Comparison of ENCODE assay signal across 14 mouse cellular contexts in the genomic region with DNA sequence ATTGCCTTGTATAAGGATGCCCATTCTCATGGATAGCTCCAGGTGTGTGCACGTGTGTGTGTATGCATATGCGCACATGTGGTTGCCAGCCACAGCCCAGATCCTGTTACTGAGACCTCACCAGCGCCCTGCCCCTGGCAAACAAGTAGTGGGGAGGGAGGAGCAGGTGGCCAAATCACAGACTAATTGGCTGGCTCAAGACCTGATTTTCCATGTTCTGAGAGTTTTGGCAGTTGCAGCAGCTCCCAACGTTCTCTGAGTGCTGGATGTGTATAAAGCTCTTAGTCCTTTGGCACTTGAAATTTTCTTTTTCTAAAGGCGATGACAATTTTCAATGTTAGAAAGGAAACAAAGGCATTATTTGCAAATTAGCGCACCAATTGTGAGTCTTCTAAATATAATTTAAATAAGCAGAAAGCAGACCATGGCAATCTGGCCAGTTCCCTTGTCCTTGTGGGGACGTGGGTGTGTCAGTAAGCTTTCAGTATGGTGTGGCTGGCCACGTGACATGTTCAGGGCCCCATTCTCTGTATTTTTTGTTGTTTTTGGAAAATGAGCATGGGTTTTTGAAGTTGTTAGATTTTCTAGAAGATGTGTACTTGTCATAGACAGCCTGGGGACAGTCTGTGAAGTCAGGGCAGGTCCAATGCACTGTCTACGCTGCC. TPM values are rescaled to one million over a fixed set of nuclear protein-coding genes. Genes with fewer than 3 reads are reported as not detected.
A peak's percentile ranks its signal among the peaks of the same experiment; 100 is the strongest.
DNase-seq lines count a peak whose midpoint lies in the region; ATAC-seq and TF ChIP-seq lines count a peak whose summit lies in the region.
"Had no signal": no experiment of that assay in that cellular context is flagged by ENCODE, and none has a peak within 500 bp of the region (broad histone marks: within the 10 kb centered on the region; RNA-seq: fewer than 3 reads in every experiment).

No protein-coding gene starts in this region.

- no peaks in the 10 kb centered on the region for H3K9me3 ChIP-seq in forebrain, embryonic 14.5 days (replicated peaks; ENCODE audit: control insufficient read depth, low read length)
- H3K9me3 ChIP-seq in forebrain, embryonic 11.5 days (ENCODE audit: control insufficient read depth, low read length) = no peaks in the 10 kb centered on the region
- H3K9me3 ChIP-seq in midbrain, postnatal 0 days (ENCODE audit: low read length) = no peaks in the 10 kb centered on the region
- no peaks in the 10 kb centered on the region for H3K9me3 ChIP-seq in midbrain, embryonic 15.5 days
- H3K9me3 ChIP-seq: embryonic facial prominence, embryonic 12.5 days; lung, embryonic 15.5 days had no signal

- WGBS in forebrain, embryonic 14.5 days = 64% methylated on average over 9 of the region's 9 CpGs
- WGBS in forebrain, embryonic 11.5 days = 77% methylated on average over 9 of the region's 9 CpGs
- 80% methylated on average over 9 of the region's 9 CpGs for WGBS in midbrain, postnatal 0 days
- 84% methylated on average over 9 of the region's 9 CpGs for WGBS in midbrain, embryonic 15.5 days

- H3K4me1 ChIP-seq in forebrain, embryonic 14.5 days (ENCODE audit: control insufficient read depth, insufficient read depth, low read length) = 0 out of 2 replicates have a peak, but pooled peaks cover 8% of the 10 kb centered on the region
- H3K4me1 ChIP-seq in forebrain, embryonic 11.5 days (replicated peaks; ENCODE audit: control insufficient read depth, insufficient read depth, low read length) = no peaks in the 10 kb centered on the region
- peaks cover 4% of the 10 kb centered on the region for H3K4me1 ChIP-seq in midbrain, postnatal 0 days (ENCODE audit: insufficient read depth, low read length)
- peaks cover 11% of the 10 kb centered on the region for H3K4me1 ChIP-seq in midbrain, embryonic 15.5 days
- H3K4me1 ChIP-seq: embryonic facial prominence, embryonic 12.5 days; lung, embryonic 15.5 days had no signal

- no peak overlapping the region for H3K4me3 ChIP-seq in forebrain, embryonic 14.5 days (ENCODE audit: low read depth, low read length)
- no peak overlapping the region for H3K4me3 ChIP-seq in forebrain, embryonic 11.5 days (ENCODE audit: low read depth, low read length)
- no peak overlapping the region for H3K4me3 ChIP-seq in midbrain, postnatal 0 days (ENCODE audit: low read depth, low read length)
- H3K4me3 ChIP-seq in midbrain, embryonic 15.5 days = no peak overlapping the region
- H3K4me3 ChIP-seq: embryonic facial prominence, embryonic 12.5 days; lung, embryonic 15.5 days had no signal

- peak; percentile 55 for DNase-seq in forebrain, embryonic 14.5 days (ENCODE audit: low spot score)
- no peak for DNase-seq in forebrain, embryonic 11.5 days (ENCODE audit: low spot score)
- peak; percentile 20 for DNase-seq in midbrain, postnatal 0 days (ENCODE audit: low spot score)
- peak; percentile 65 to 69 for DNase-seq in heart, adult 9 months (ENCODE audit: low spot score in 2 of 2)
- DNase-seq in skeletal muscle tissue, adult 2 months (ENCODE audit: low read depth, low spot score) = peak; percentile 57
- DNase-seq in thymus, postnatal 14 days = no peak
- no peak for DNase-seq in T-cell, adult 2 months (ENCODE audit: low spot score)
- DNase-seq: adrenal gland, postnatal 36 days; cerebellum, adult 2 months; kidney, adult 9 months had no signal

- H3K4me2 ChIP-seq in forebrain, embryonic 14.5 days (ENCODE audit: low read length) = no peak overlapping the region
- no peak overlapping the region for H3K4me2 ChIP-seq in forebrain, embryonic 11.5 days (ENCODE audit: low read depth, low read length, severe bottlenecking)
- no peak overlapping the region for H3K4me2 ChIP-seq in midbrain, postnatal 0 days (ENCODE audit: low read depth, low read length, poor library complexity, severe bottlenecking)
- no peak overlapping the region for H3K4me2 ChIP-seq in midbrain, embryonic 15.5 days
- H3K4me2 ChIP-seq: embryonic facial prominence, embryonic 12.5 days; lung, embryonic 15.5 days had no signal

- no peak overlapping the region for H3K27ac ChIP-seq in forebrain, embryonic 14.5 days (ENCODE audit: low read depth, low read length)
- no peak overlapping the region for H3K27ac ChIP-seq in forebrain, embryonic 11.5 days (ENCODE audit: low read depth, low read length)
- no peak overlapping the region for H3K27ac ChIP-seq in midbrain, postnatal 0 days (ENCODE audit: low read depth, low read length)
- H3K27ac ChIP-seq in midbrain, embryonic 15.5 days = no peak overlapping the region
- H3K27ac ChIP-seq: embryonic facial prominence, embryonic 12.5 days; lung, embryonic 15.5 days had no signal

- H3K27me3 ChIP-seq in forebrain, embryonic 14.5 days (replicated peaks; ENCODE audit: control insufficient read depth, insufficient read depth, low read length) = no peaks in the 10 kb centered on the region
- no peaks in the 10 kb centered on the region for H3K27me3 ChIP-seq in forebrain, embryonic 11.5 days (ENCODE audit: control insufficient read depth, insufficient read depth, low read length)
- H3K27me3 ChIP-seq in midbrain, postnatal 0 days (ENCODE audit: insufficient read depth, low read length) = no peaks in the 10 kb centered on the region
- no peaks in the 10 kb centered on the region for H3K27me3 ChIP-seq in midbrain, embryonic 15.5 days (replicated peaks)
- H3K27me3 ChIP-seq: embryonic facial prominence, embryonic 12.5 days; lung, embryonic 15.5 days had no signal

- TF ChIP-seq CTCF in midbrain, postnatal 0 days (IDR thresholded peaks at IDR 0.05) = no peak

- ATAC-seq in forebrain, embryonic 14.5 days = peak; percentile 45; the same call in 1 of the 2 replicates
- no peak for ATAC-seq in forebrain, embryonic 11.5 days (replicated peaks; ENCODE audit: low FRiP score)
- ATAC-seq in midbrain, postnatal 0 days (ENCODE audit: low FRiP score) = no peak
- ATAC-seq in midbrain, embryonic 15.5 days (replicated peaks) = no peak
- ATAC-seq: midbrain, embryonic 16.5 days had no signal

- H3K9ac ChIP-seq in forebrain, embryonic 14.5 days (ENCODE audit: low read length) = no peak overlapping the region
- no peak overlapping the region for H3K9ac ChIP-seq in forebrain, embryonic 11.5 days (ENCODE audit: low read length)
- H3K9ac ChIP-seq in midbrain, postnatal 0 days (replicated peaks; ENCODE audit: low read length, poor library complexity, severe bottlenecking) = no peak overlapping the region
- H3K9ac ChIP-seq in midbrain, embryonic 15.5 days = no peak overlapping the region
- H3K9ac ChIP-seq: embryonic facial prominence, embryonic 12.5 days; lung, embryonic 15.5 days had no signal

- no peaks in the 10 kb centered on the region for H3K36me3 ChIP-seq in forebrain, embryonic 14.5 days (ENCODE audit: control insufficient read depth, insufficient read depth, low read length)
- no peaks in the 10 kb centered on the region for H3K36me3 ChIP-seq in forebrain, embryonic 11.5 days (ENCODE audit: control insufficient read depth, insufficient read depth, low read length)
- H3K36me3 ChIP-seq in midbrain, postnatal 0 days (ENCODE audit: insufficient read depth, low read length) = no peaks in the 10 kb centered on the region
- H3K36me3 ChIP-seq in midbrain, embryonic 15.5 days (replicated peaks) = no peaks in the 10 kb centered on the region
- H3K36me3 ChIP-seq: embryonic facial prominence, embryonic 12.5 days; lung, embryonic 15.5 days had no signal

RNA-seq across cellular contexts. Expression of gene Mtfr2, which starts 31.6 kb away (rescaled TPM):
- polyA plus RNA-seq in forebrain, embryonic 14.5 days (2014; fragmentation: Nextera tagmentation; extraction: Ambion mirVana) = 0.80 and 1.1 TPM in 2 replicates
- polyA plus RNA-seq in forebrain, embryonic 11.5 days (2014; fragmentation: Nextera tagmentation; extraction: Ambion mirVana) = 2.6 and 3.0 TPM in 2 replicates
- 0.27 and 0.94 TPM in 2 replicates for total RNA-seq in midbrain, postnatal 0 days (2014; rRNA removed)
- 0.23 and 0.34 TPM in 2 replicates for polyA plus RNA-seq in midbrain, postnatal 0 days (2015; fragmentation: Nextera tagmentation; extraction: Ambion mirVana)
- 0.38 and 0.50 TPM in 2 replicates for polyA plus RNA-seq in midbrain, embryonic 15.5 days (2015; fragmentation: Nextera tagmentation; extraction: Ambion mirVana)

Comparison
In these comparisons a context has a peak if more than half of its experiments do, and no peak if none do; other contexts are left out.
1. DNase-seq: peak in forebrain, embryonic 14.5 days (single experiment), midbrain, postnatal 0 days (single experiment), heart, adult 9 months (2 of 2) and skeletal muscle tissue, adult 2 months (single experiment); none in forebrain, embryonic 11.5 days (single experiment), thymus, postnatal 14 days (single experiment) and T-cell, adult 2 months (single experiment).